Mouse (Mus musculus) forebrain, embryonic 12.5 days (tissue): Measurements from ENCODE around the gene P2ry12. TPM values are rescaled to one million over a fixed set of nuclear protein-coding genes. Genes with fewer than 3 reads are reported as not detected.

Experiments
- ATAC-seq: fragments of 200-750 bp; cut with Nextera tagmentation; 2 replicates; pipeline ENCODE4 v1.8.0; 2017; ENCODE audit warnings: moderate TSS enrichment; ENCODE audit not compliant: low FRiP score
- H3K27ac ChIP-seq: fragments of 300-500 bp; sonication (generic); 2 replicates; pipeline ENCODE4 v1.5.1; 2016; ENCODE audit warnings: mild to moderate bottlenecking
- H3K27me3 ChIP-seq: fragments of 300-500 bp; sonication (generic); 2 replicates; pipeline ENCODE4 v1.6.1; 2016; ENCODE audit warnings: mild to moderate bottlenecking
- H3K36me3 ChIP-seq: fragments of 300-500 bp; sonication (generic); replicated peaks from 2 replicates; pipeline ENCODE4 v1.6.1; 2016; ENCODE audit warnings: mild to moderate bottlenecking
- H3K4me1 ChIP-seq: fragments of 300-500 bp; sonication (generic); 2 replicates; pipeline ENCODE4 v1.6.1; 2016
- H3K4me2 ChIP-seq: fragments of 300-500 bp; sonication (generic); 2 replicates; pipeline ENCODE4 v1.6.1; 2016; ENCODE audit warnings: mild to moderate bottlenecking, moderate library complexity
- H3K4me3 ChIP-seq: fragments of 300-500 bp; sonication (generic); replicated peaks from 2 replicates; pipeline ENCODE4 v1.5.1; 2016; ENCODE audit warnings: mild to moderate bottlenecking
- H3K9ac ChIP-seq: fragments of 300-500 bp; sonication (generic); 2 replicates; pipeline ENCODE4 v1.6.1; 2016; ENCODE audit warnings: mild to moderate bottlenecking
- H3K9me3 ChIP-seq: fragments of 300-500 bp; sonication (generic); 2 replicates; pipeline ENCODE4 v1.6.1; 2016
- WGBS: fragments of 180-500 bp; shearing (Covaris S2); methylation state at CpG from one replicate; pipeline ENCODE4 v1.1.7; 2016; 5-methylcytosine and 5-hydroxymethylcytosine counted together
- polyA plus RNA-seq: library from polyadenylated mRNA; unstranded; fragments of >200 nt; fragmentation: Nextera tagmentation; extraction: Ambion mirVana; gene quantifications from 2 replicates; pipeline ENCODE4 v1.2.1, GENCODE M21; 2016

Gene P2ry12
- polyA plus RNA-seq, 1 experiment from 2014 or later, result 4.4 TPM

- no peaks in the 10 kb centered on the region for H3K4me1 ChIP-seq
- H3K27ac ChIP-seq, result no peak overlapping the region
- H3K9ac ChIP-seq, result no peak overlapping the region
- H3K27me3 ChIP-seq, result no peaks in the 10 kb centered on the region
- no peak overlapping the region for H3K4me2 ChIP-seq
- H3K9me3 ChIP-seq, result no peaks in the 10 kb centered on the region
- no peak overlapping the region for H3K4me3 ChIP-seq
- no peak for ATAC-seq
- no peaks in the 10 kb centered on the region for H3K36me3 ChIP-seq
- WGBS, result 86% methylated on average over 8 of the region's 8 CpGs
These were observed 58.7 kb downstream of the P2ry12 start for GRCm38 (mm10) chr3:59203802-59204520.

GRCm38 (mm10) chr3:59197329-59197948 is 65.2 kb downstream of the P2ry12 start:
- Histone ChIP-seq H3K27ac (no peak overlapping the region), H3K36me3 (no peaks in the 10 kb centered on the region), H3K9me3 (no peaks in the 10 kb centered on the region), H3K27me3 (no peaks in the 10 kb centered on the region), H3K4me3 (no peak overlapping the region), H3K4me2 (no peak overlapping the region), H3K4me1 (no peaks in the 10 kb centered on the region), H3K9ac (no peak overlapping the region)
- 85% methylated on average over 4 of the region's 4 CpGs for WGBS
- no peak for ATAC-seq

GRCm38 (mm10) chr3:59194938-59195337 is 67.7 kb downstream of the P2ry12 start, which contains the start of gene Gpr87:
Gene Gpr87 (minus strand): TSS chr3:59195104.
- ATAC-seq, result no peak
- no peak within 1 kb of the TSS for H3K4me3 ChIP-seq
- 90% methylated on average over 7 of the region's 7 CpGs for WGBS
- H3K27me3 ChIP-seq, result no peaks in the 10 kb centered on the region
- H3K9me3 ChIP-seq, result no peaks in the 10 kb centered on the region
- H3K4me2 ChIP-seq, result no peak within 1 kb of the TSS
- H3K27ac ChIP-seq, result no peak within 1 kb of the TSS
- H3K36me3 ChIP-seq, result no peaks in the 10 kb centered on the region
- H3K9ac ChIP-seq, result no peak within 1 kb of the TSS
- H3K4me1 ChIP-seq, result no peaks in the 10 kb centered on the region

DNA sequence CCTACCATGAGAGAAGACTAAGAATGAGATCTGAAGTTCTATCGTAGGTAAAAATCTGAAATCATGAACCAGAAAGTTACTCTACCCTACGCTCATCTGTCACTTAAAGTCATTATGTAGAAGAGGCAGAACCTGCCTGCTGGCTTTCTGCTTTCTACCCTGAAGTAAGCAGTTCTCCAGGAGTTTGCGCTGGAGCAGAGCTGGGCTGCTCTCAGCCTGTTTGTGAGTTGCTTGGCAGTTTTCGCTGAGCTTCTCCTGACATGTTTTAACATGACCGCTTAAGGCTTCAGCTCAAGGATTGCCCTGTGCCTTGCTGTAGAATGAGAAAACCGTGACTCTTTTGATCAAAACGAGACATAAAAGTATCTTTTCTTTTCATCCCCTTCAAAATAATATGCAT is 68.6 kb downstream of the P2ry12 start:
- ATAC-seq, result no peak
- Histone ChIP-seq H3K9me3 (no peaks in the 10 kb centered on the region), H3K36me3 (no peaks in the 10 kb centered on the region), H3K27ac (no peak overlapping the region), H3K4me2 (no peak overlapping the region), H3K9ac (no peak overlapping the region), H3K4me3 (no peak overlapping the region), H3K27me3 (no peaks in the 10 kb centered on the region), H3K4me1 (no peaks in the 10 kb centered on the region)
- 90% methylated on average over 7 of the region's 7 CpGs for WGBS

- no peak for ATAC-seq
- WGBS, result 97% methylated on average over 6 of the region's 6 CpGs
- no peak overlapping the region for H3K4me2 ChIP-seq
- no peaks in the 10 kb centered on the region for H3K36me3 ChIP-seq
- H3K27ac ChIP-seq, result no peak overlapping the region
- H3K4me1 ChIP-seq, result no peaks in the 10 kb centered on the region
- no peak overlapping the region for H3K9ac ChIP-seq
- no peaks in the 10 kb centered on the region for H3K27me3 ChIP-seq
- no peak overlapping the region for H3K4me3 ChIP-seq
- H3K9me3 ChIP-seq, result no peaks in the 10 kb centered on the region
These were observed 71.0 kb downstream of the P2ry12 start for GRCm38 (mm10) chr3:59191674-59192073.

DNA sequence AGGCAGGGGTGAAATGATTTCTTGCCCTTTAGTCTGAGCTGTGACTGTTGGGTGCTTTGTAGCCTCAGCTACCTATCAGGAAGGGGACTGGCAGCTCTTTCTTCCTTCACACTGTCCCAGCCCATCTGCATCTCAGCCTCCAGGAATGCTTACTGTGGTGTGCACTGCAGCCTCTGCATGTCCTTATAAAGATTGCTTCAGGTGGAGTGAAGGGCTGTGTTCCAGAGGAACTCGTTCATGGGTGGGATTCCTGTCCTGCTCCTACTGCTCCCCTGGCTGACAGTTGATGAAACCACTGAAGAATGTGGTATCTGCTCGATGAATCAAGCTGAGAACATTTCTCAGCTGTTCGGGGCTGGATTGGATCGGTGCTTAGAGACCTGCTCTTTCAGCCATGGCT is 75.3 kb downstream of the P2ry12 start:
- WGBS, result 88% methylated on average over 4 of the region's 4 CpGs

GRCm38 (mm10) chr3:59185662-59186061 is 77.0 kb downstream of the P2ry12 start:
- H3K4me3 ChIP-seq, result no peak overlapping the region
- no peaks in the 10 kb centered on the region for H3K4me1 ChIP-seq
- H3K27me3 ChIP-seq, result no peaks in the 10 kb centered on the region
- H3K9ac ChIP-seq, result no peak overlapping the region
- no peaks in the 10 kb centered on the region for H3K9me3 ChIP-seq
- 94% methylated on average over 4 of the region's 4 CpGs for WGBS
- no peak for ATAC-seq
- H3K27ac ChIP-seq, result no peak overlapping the region
- no peaks in the 10 kb centered on the region for H3K36me3 ChIP-seq
- H3K4me2 ChIP-seq, result no peak overlapping the region

More for the DNA sequence above, 75.3 kb downstream of the P2ry12 start:
- no peaks in the 10 kb centered on the region for H3K9me3 ChIP-seq
- H3K27ac ChIP-seq, result no peak overlapping the region
- no peak overlapping the region for H3K4me2 ChIP-seq
- H3K4me1 ChIP-seq, result no peaks in the 10 kb centered on the region
- H3K9ac ChIP-seq, result no peak overlapping the region
- H3K4me3 ChIP-seq, result no peak overlapping the region
- no peaks in the 10 kb centered on the region for H3K27me3 ChIP-seq
- no peak for ATAC-seq
- H3K36me3 ChIP-seq, result no peaks in the 10 kb centered on the region

DNA sequence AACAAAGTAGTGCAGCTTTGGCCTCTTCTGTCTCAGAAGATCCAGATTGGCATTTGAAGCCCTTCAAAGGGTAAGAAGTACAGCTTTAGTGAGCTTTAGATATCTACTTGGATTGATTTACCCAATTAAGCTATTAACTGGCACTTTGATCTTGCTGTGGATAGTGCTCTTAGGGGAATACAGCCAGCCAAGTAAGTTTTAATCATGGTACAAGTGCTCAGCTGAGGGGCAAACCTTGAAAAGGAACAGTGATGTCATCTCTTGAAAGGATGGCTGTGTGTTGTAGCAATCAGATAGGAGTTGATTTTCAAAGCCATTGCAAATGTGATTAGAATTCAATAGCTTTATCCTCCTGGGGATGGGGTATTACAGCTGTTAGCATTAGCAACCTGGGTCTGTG is 80.5 kb downstream of the P2ry12 start:
- H3K27me3 ChIP-seq, result no peaks in the 10 kb centered on the region
- no peaks in the 10 kb centered on the region for H3K36me3 ChIP-seq
- H3K9me3 ChIP-seq, result no peaks in the 10 kb centered on the region
- H3K27ac ChIP-seq, result no peak overlapping the region
- no peak overlapping the region for H3K4me2 ChIP-seq
- ATAC-seq, result peak; percentile 46; the same call in 1 of the 2 replicates
- H3K4me1 ChIP-seq, result no peaks in the 10 kb centered on the region
- H3K9ac ChIP-seq, result no peak overlapping the region
- H3K4me3 ChIP-seq, result no peak overlapping the region

- Histone ChIP-seq H3K27ac (no peak overlapping the region), H3K36me3 (no peaks in the 10 kb centered on the region), H3K4me1 (no peaks in the 10 kb centered on the region), H3K4me3 (no peak overlapping the region), H3K9ac (no peak overlapping the region), H3K4me2 (no peak overlapping the region), H3K27me3 (no peaks in the 10 kb centered on the region), H3K9me3 (no peaks in the 10 kb centered on the region)
- WGBS, result 67% methylated on average over 5 of the region's 5 CpGs
- ATAC-seq, result no peak
These were observed 81.5 kb downstream of the P2ry12 start for GRCm38 (mm10) chr3:59181134-59181533.

DNA sequence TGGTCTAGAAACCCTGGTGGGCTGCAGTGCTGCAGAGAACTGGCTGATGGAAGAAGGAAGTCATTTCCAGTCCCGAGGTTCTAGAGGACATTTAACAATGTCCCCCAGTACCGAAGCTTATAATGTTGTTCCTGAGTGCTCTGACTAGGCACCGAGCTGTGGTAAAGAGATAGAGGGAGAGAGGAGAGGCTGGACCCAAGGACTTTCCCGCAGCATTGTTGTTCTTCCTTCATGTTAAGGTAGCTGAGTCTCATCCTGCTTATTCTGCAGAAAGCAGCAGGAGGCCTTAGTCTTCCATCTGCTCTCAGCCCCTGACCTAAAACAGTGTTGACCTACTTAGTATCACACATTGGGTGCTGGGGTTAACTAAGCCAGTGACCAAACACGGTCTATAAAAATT is 85.8 kb downstream of the P2ry12 start:
- Histone ChIP-seq H3K36me3 (no peaks in the 10 kb centered on the region), H3K9ac (no peak overlapping the region), H3K4me1 (no peaks in the 10 kb centered on the region), H3K9me3 (no peaks in the 10 kb centered on the region), H3K4me2 (no peak overlapping the region), H3K27me3 (no peaks in the 10 kb centered on the region), H3K27ac (no peak overlapping the region), H3K4me3 (no peak overlapping the region)
- WGBS, result 72% methylated on average over 5 of the region's 5 CpGs
- ATAC-seq, result no peak

DNA sequence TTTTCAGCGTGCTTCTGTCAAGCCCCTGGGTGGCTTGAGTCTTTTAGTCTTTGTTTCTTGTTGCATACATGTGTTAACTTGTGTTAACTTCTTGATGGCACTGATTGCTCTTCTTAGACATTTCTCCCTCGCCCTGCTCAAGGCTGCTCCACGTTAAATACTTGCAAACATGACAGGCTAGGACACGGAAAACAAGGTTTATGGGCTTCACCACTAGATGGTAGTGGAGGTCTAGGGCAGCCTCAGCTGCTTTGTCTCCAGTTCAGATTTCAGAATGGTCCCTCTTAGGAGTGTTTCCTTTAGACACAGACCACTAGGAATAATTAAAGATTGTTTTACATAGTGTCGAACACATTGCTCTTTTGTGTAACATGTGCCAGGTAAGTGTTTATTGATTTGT is 87.4 kb downstream of the P2ry12 start:
- WGBS, result 48% methylated on average over 5 of the region's 5 CpGs

GRCm38 (mm10) chr3:59174426-59175154 is 88.1 kb downstream of the P2ry12 start:
- H3K4me3 ChIP-seq, result no peak overlapping the region
- WGBS, result 87% methylated on average over 6 of the region's 6 CpGs
- no peak overlapping the region for H3K4me2 ChIP-seq
- ATAC-seq, result no peak
- no peak overlapping the region for H3K27ac ChIP-seq
- no peaks in the 10 kb centered on the region for H3K9me3 ChIP-seq
- no peaks in the 10 kb centered on the region for H3K4me1 ChIP-seq
- no peak overlapping the region for H3K9ac ChIP-seq
- no peaks in the 10 kb centered on the region for H3K36me3 ChIP-seq
- H3K27me3 ChIP-seq, result no peaks in the 10 kb centered on the region

More for the DNA sequence above, 87.4 kb downstream of the P2ry12 start:
- Histone ChIP-seq H3K36me3 (no peaks in the 10 kb centered on the region), H3K9ac (no peak overlapping the region), H3K27ac (no peak overlapping the region), H3K27me3 (no peaks in the 10 kb centered on the region), H3K9me3 (no peaks in the 10 kb centered on the region), H3K4me2 (no peak overlapping the region), H3K4me3 (no peak overlapping the region), H3K4me1 (no peaks in the 10 kb centered on the region)
- ATAC-seq, result peak; percentile 68; the same call in 1 of the 2 replicates
